Mouse (Mus musculus) stomach, embryonic 14.5 days (tissue): ENCODE data around the gene Txk. TPM values are rescaled to one million over a fixed set of nuclear protein-coding genes. Genes with fewer than 3 reads are reported as not detected.

Experiments
- ATAC-seq: fragments of 200-750 bp; cut with Nextera tagmentation; 2 replicates; pipeline ENCODE4 v1.8.0; 2017; ENCODE audit warnings: low read depth, moderate TSS enrichment; ENCODE audit not compliant: insufficient number of reproducible peaks, insufficient read depth, low FRiP score
- H3K27ac ChIP-seq: fragments of 300-500 bp; sonication (generic); 2 replicates; pipeline ENCODE4 v1.5.1; 2014; ENCODE audit warnings: mild to moderate bottlenecking, low read length, moderate library complexity, mixed read lengths
- H3K27me3 ChIP-seq: fragments of 300-500 bp; sonication (generic); 2 replicates; pipeline ENCODE4 v1.6.1; 2014; ENCODE audit warnings: low read length, control low read depth, mixed read lengths; ENCODE audit not compliant: control insufficient read depth, insufficient read depth
- H3K36me3 ChIP-seq: fragments of 300-500 bp; sonication (generic); 2 replicates; pipeline ENCODE4 v1.6.1; 2014; ENCODE audit warnings: mild to moderate bottlenecking, control low read depth, low read length, moderate library complexity, mixed read lengths; ENCODE audit not compliant: control insufficient read depth, insufficient read depth
- H3K4me1 ChIP-seq: fragments of 300-500 bp; sonication (generic); 2 replicates; pipeline ENCODE4 v1.6.1; 2014; ENCODE audit warnings: low read length, control low read depth, mixed read lengths; ENCODE audit not compliant: control insufficient read depth, insufficient read depth
- H3K4me2 ChIP-seq: fragments of 300-500 bp; sonication (generic); replicated peaks from 2 replicates; pipeline ENCODE4 v1.6.1; 2014; ENCODE audit warnings: low read depth, low read length, control low read depth
- H3K4me3 ChIP-seq: fragments of 300-500 bp; sonication (generic); 2 replicates; pipeline ENCODE4 v1.5.1; 2014; ENCODE audit warnings: low read depth, low read length, control low read depth
- H3K9ac ChIP-seq: fragments of 300-500 bp; sonication (generic); replicated peaks from 2 replicates; pipeline ENCODE4 v1.6.1; 2014; ENCODE audit warnings: low read depth, mild to moderate bottlenecking, control low read depth, low read length, moderate library complexity, mixed read lengths
- H3K9me3 ChIP-seq: fragments of 300-500 bp; sonication (generic); 2 replicates; pipeline ENCODE4 v1.6.1; 2016; ENCODE audit warnings: low read depth, low read length, control low read depth; ENCODE audit not compliant: control insufficient read depth
- WGBS: fragments of 180-500 bp; shearing (Covaris S2); extraction: QIAGEN DNeasy Blood & Tissue Kit; methylation state at CpG from one replicate; pipeline ENCODE4 v1.1.7; 2014; 5-methylcytosine and 5-hydroxymethylcytosine counted together
- polyA plus RNA-seq: library from polyadenylated mRNA; unstranded; fragments of >200 nt; fragmentation: Nextera tagmentation; extraction: Ambion mirVana; gene quantifications from 2 replicates; pipeline ENCODE4 v1.2.1, GENCODE M21; 2014

Txk gene
- polyA plus RNA-seq, 1 experiment from 2014 or later, result 0.32 TPM

GRCm38 (mm10) chr5:72696491-72696890 is 56.1 kb downstream of the Txk start:
- Histone ChIP-seq H3K4me2 (no peak overlapping the region), H3K4me3 (no peak overlapping the region), H3K36me3 (no peaks in the 10 kb centered on the region), H3K27ac (no peak overlapping the region), H3K27me3 (no peaks in the 10 kb centered on the region), H3K9ac (no peak overlapping the region), H3K9me3 (no peaks in the 10 kb centered on the region), H3K4me1 (no peaks in the 10 kb centered on the region)
- 60% methylated on average over 13 of the region's 13 CpGs for WGBS
- ATAC-seq, result no peak

- 77% methylated on average over 2 of the region's 2 CpGs for WGBS
- ATAC-seq, result peak; percentile 42; the same call in 1 of the 2 replicates
- no peaks in the 10 kb centered on the region for H3K4me1 ChIP-seq
Observed at GRCm38 (mm10) chr5:72694684-72695083, 57.9 kb downstream of the Txk start.

GRCm38 (mm10) chr5:72690516-72690915 is 62.1 kb downstream of the Txk start:
- H3K9me3 ChIP-seq, result no peaks in the 10 kb centered on the region
- no peaks in the 10 kb centered on the region for H3K27me3 ChIP-seq
- ATAC-seq, result no peak
- no peak overlapping the region for H3K4me3 ChIP-seq
- WGBS, result 90% methylated on average over 5 of the region's 5 CpGs
- H3K9ac ChIP-seq, result no peak overlapping the region
- H3K36me3 ChIP-seq, result no peaks in the 10 kb centered on the region
- no peak overlapping the region for H3K27ac ChIP-seq
- H3K4me1 ChIP-seq, result no peaks in the 10 kb centered on the region
- no peak overlapping the region for H3K4me2 ChIP-seq

More at GRCm38 (mm10) chr5:72694684-72695083, 57.9 kb downstream of the Txk start:
- Histone ChIP-seq H3K4me2 (no peak overlapping the region), H3K36me3 (no peaks in the 10 kb centered on the region), H3K27ac (no peak overlapping the region), H3K9me3 (no peaks in the 10 kb centered on the region), H3K4me3 (no peak overlapping the region), H3K27me3 (no peaks in the 10 kb centered on the region), H3K9ac (no peak overlapping the region)

- no peak overlapping the region for H3K4me2 ChIP-seq
- no peaks in the 10 kb centered on the region for H3K27me3 ChIP-seq
- H3K4me3 ChIP-seq, result no peak overlapping the region
- WGBS, result 92% methylated on average over 7 of the region's 7 CpGs
- ATAC-seq, result no peak
- no peaks in the 10 kb centered on the region for H3K9me3 ChIP-seq
- no peak overlapping the region for H3K9ac ChIP-seq
- H3K4me1 ChIP-seq, result no peaks in the 10 kb centered on the region
- H3K36me3 ChIP-seq, result no peaks in the 10 kb centered on the region
- no peak overlapping the region for H3K27ac ChIP-seq
Observed at GRCm38 (mm10) chr5:72689556-72689955, 63.0 kb downstream of the Txk start.

GRCm38 (mm10) chr5:72681451-72681850 is 71.1 kb downstream of the Txk start:
- Histone ChIP-seq H3K9ac (no peak overlapping the region), H3K27me3 (no peaks in the 10 kb centered on the region), H3K36me3 (no peaks in the 10 kb centered on the region), H3K4me1 (no peaks in the 10 kb centered on the region), H3K4me2 (no peak overlapping the region), H3K27ac (no peak overlapping the region), H3K4me3 (no peak overlapping the region), H3K9me3 (no peaks in the 10 kb centered on the region)
- WGBS, result 75% methylated on average over 6 of the region's 6 CpGs
- ATAC-seq, result no peak

GRCm38 (mm10) chr5:72674994-72675542 is 77.5 kb downstream of the Txk start:
- Histone ChIP-seq H3K9ac (no peak overlapping the region), H3K4me3 (no peak overlapping the region), H3K4me2 (no peak overlapping the region), H3K4me1 (no peaks in the 10 kb centered on the region), H3K27me3 (no peaks in the 10 kb centered on the region), H3K9me3 (no peaks in the 10 kb centered on the region), H3K27ac (no peak overlapping the region), H3K36me3 (no peaks in the 10 kb centered on the region)
- 74% methylated on average over 9 of the region's 9 CpGs for WGBS
- ATAC-seq, result peak; percentile 42; the same call in 1 of the 2 replicates

GRCm38 (mm10) chr5:72671017-72671699 is 81.4 kb downstream of the Txk start:
- Histone ChIP-seq H3K9ac (no peak overlapping the region), H3K36me3 (no peaks in the 10 kb centered on the region), H3K4me1 (no peaks in the 10 kb centered on the region), H3K4me3 (no peak overlapping the region), H3K27me3 (no peaks in the 10 kb centered on the region), H3K27ac (no peak overlapping the region), H3K4me2 (no peak overlapping the region), H3K9me3 (no peaks in the 10 kb centered on the region)
- no peak for ATAC-seq
- 56% methylated on average over 8 of the region's 8 CpGs for WGBS

GRCm38 (mm10) chr5:72668351-72668750 is 84.2 kb downstream of the Txk start:
- H3K4me2 ChIP-seq, result no peak overlapping the region
- H3K9me3 ChIP-seq, result no peaks in the 10 kb centered on the region
- H3K9ac ChIP-seq, result no peak overlapping the region
- H3K4me1 ChIP-seq, result no peaks in the 10 kb centered on the region
- no peaks in the 10 kb centered on the region for H3K36me3 ChIP-seq
- WGBS, result 81% methylated on average over 9 of the region's 9 CpGs
- H3K27ac ChIP-seq, result no peak overlapping the region
- no peak overlapping the region for H3K4me3 ChIP-seq
- no peaks in the 10 kb centered on the region for H3K27me3 ChIP-seq
- ATAC-seq, result no peak

- Histone ChIP-seq H3K4me1 (no peaks in the 10 kb centered on the region), H3K4me2 (no peak overlapping the region), H3K27me3 (no peaks in the 10 kb centered on the region), H3K9ac (no peak overlapping the region), H3K9me3 (no peaks in the 10 kb centered on the region), H3K27ac (no peak overlapping the region), H3K4me3 (no peak overlapping the region), H3K36me3 (no peaks in the 10 kb centered on the region)
- 79% methylated on average over 7 of the region's 7 CpGs for WGBS
- ATAC-seq, result no peak
Observed at GRCm38 (mm10) chr5:72666428-72666827, 86.1 kb downstream of the Txk start.
